Mouse (Mus musculus): Measurements from ENCODE around the gene Maff. TPM values are rescaled to one million over a fixed set of nuclear protein-coding genes. Genes with fewer than 3 reads are reported as not detected.
A peak's percentile ranks its signal among the peaks of the same experiment; 100 is the strongest.

The Maff gene
- polyA plus RNA-seq, 1 experiment from 2014 or later, result 4.7 TPM

DNA sequence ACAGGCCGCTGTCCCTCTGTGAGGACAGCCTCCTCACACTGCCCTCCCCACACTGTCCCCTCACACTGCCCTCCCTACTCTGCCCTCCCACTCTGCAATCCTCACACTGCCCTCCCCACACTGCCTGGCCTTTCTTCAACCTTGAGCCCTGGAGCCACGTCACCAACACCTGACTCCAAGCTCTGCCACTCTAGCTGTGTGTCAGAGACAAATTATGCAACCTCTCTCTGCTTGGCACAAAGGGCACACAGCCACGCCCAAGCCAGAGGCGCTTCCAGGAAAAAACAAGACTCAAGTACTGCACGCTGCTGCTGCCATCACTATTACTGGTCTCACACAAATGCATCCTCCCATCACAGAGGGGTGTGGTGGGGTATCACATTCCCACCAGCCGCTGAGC, 44.0 kb downstream of the Maff start:
- peaks cover 6% of the 10 kb centered on the region; the same call in 1 of the 2 replicates for H3K36me3 ChIP-seq
- ATAC-seq (ENCODE audit: insufficient number of reproducible peaks, low FRiP score, low TSS enrichment, low read depth), result no peak
- peaks cover 77% of the 10 kb centered on the region for H3K4me1 ChIP-seq
- H3K27me3 ChIP-seq, result no peaks in the 10 kb centered on the region
- H3K4me2 ChIP-seq, result no peak overlapping the region
- H3K4me3 ChIP-seq, result no peak overlapping the region
- H3K27ac ChIP-seq, result no peak overlapping the region
- no peaks in the 10 kb centered on the region for H3K9me3 ChIP-seq
- WGBS, result 75% methylated on average over 6 of the region's 6 CpGs
- H3K9ac ChIP-seq, result no peak overlapping the region

DNA sequence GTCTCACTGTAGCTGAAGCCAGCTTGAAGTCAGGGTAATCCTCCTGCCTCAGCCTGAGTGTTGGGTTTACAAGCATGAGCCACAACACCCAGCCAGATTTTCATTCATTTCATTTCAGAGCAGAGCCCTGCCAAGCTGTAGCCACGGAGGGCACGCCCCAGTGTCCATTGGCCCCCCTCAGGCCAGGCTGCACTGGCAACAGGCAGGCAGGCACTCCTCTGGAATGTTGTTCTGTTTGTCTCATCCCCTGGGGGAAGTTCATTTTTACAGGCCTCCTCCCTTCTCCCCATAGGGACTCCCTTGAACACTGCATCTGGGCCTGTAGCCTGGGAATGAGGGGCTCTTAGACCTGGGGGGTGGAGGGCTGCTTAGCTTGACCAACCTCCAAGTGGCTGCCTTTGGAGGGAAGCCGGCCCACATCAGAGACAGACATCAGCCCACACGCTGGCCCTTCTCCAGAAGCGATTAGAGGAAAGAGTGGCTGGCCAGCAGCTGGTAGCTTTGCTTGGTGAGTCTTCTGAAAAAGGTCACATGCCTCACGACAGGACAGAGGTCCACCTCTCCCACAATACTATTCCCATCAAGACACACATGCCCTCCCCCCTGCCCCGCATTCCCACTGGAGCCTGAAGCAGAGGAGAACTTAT, 45.1 kb downstream of the Maff start:
- ATAC-seq (ENCODE audit: insufficient number of reproducible peaks, low FRiP score, low TSS enrichment, low read depth), result peak; percentile 45; the same call in 1 of the 2 replicates
- H3K4me1 ChIP-seq, result peaks cover 81% of the 10 kb centered on the region

DNA sequence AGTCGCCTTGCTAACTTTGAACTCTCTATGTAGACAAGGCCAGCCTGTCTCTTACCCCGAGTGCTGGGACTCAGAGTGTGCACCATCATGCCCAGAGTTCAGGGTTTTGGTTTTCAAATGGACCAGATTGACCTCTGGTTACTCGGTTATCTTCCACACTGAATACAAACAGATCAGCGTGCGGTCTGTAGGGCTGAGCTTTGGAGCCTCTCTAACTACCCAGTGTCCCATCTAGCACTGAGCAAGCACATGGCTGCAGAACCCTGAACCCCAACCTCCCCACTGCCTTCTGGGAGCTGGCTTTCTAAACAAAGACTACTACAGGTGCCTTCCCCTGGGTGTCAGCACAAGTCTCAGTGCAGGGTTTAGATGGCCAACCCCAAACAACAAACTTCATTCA, 46.1 kb downstream of the Maff start:
- ATAC-seq (ENCODE audit: insufficient number of reproducible peaks, low FRiP score, low TSS enrichment, low read depth), result no peak
- Histone ChIP-seq H3K4me1 (peaks cover 81% of the 10 kb centered on the region), H3K4me2 (no peak overlapping the region), H3K27ac (0 out of 2 replicates have a peak overlapping the region, but pooled peaks have one; percentile 47), H3K27me3 (no peaks in the 10 kb centered on the region), H3K4me3 (no peak overlapping the region), H3K9me3 (no peaks in the 10 kb centered on the region), H3K9ac (no peak overlapping the region), H3K36me3 (peaks cover 13% of the 10 kb centered on the region; the same call in 1 of the 2 replicates)
- WGBS, result 88% methylated on average over 5 of the region's 5 CpGs

More for the DNA sequence above, 45.1 kb downstream of the Maff start:
- H3K36me3 ChIP-seq, result peaks cover 5% of the 10 kb centered on the region; the same call in 1 of the 2 replicates
- no peaks in the 10 kb centered on the region for H3K27me3 ChIP-seq
- no peaks in the 10 kb centered on the region for H3K9me3 ChIP-seq
- WGBS, result 27% methylated on average over 7 of the region's 7 CpGs
- peak overlapping the region; percentile 47; the same call in 1 of the 2 replicates for H3K27ac ChIP-seq
- no peak overlapping the region for H3K4me2 ChIP-seq
- no peak overlapping the region for H3K4me3 ChIP-seq
- no peak overlapping the region for H3K9ac ChIP-seq

DNA sequence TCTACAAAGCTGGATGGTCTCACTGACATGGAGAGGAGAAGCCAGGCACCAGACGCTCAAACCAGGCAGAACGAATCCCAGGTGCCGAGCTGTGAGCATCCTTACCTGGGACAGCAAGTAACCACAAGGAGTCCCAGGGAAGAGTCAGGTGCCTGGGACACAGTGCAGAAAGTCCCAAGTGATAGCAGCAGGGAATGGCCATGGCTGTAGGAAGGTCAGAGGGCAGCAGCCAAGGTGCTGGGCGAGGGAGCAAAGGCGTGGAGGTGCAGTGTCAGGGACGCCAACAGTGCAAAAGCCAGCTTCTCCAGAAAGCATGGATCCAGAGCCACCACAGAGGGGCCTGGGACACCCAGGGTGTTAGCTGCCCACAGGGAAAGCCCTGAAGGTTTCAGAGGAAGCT, 46.7 kb downstream of the Maff start:
- Histone ChIP-seq H3K9me3 (no peaks in the 10 kb centered on the region), H3K4me2 (no peak overlapping the region), H3K4me1 (peaks cover 75% of the 10 kb centered on the region), H3K4me3 (no peak overlapping the region), H3K27ac (no peak overlapping the region), H3K9ac (no peak overlapping the region), H3K36me3 (peaks cover 14% of the 10 kb centered on the region; the same call in 1 of the 2 replicates), H3K27me3 (no peaks in the 10 kb centered on the region)
- no peak for ATAC-seq (ENCODE audit: insufficient number of reproducible peaks, low FRiP score, low TSS enrichment, low read depth)
- 75% methylated on average over 6 of the region's 6 CpGs for WGBS

DNA sequence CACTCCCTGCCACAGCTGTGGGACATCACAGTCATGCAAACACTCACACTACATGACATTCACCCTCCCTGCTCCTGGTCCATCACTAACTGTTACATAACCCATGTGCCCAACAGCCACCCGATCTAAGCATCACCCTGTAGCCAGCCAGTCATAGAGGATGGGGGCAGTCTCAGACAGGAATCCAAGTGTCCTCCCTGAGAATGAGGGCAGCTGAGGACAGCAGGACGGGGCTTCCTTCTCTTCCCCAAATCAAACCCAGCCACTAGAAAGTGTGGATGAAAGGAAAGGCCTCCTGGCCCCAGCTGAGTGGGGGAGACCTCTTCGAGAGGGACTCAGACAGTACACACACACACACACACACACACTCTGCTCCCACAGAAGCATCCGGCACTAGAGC, 48.4 kb downstream of the Maff start:
- H3K36me3 ChIP-seq, result peaks cover 17% of the 10 kb centered on the region; the same call in 1 of the 2 replicates
- H3K27me3 ChIP-seq, result no peaks in the 10 kb centered on the region
- no peak for ATAC-seq (ENCODE audit: insufficient number of reproducible peaks, low FRiP score, low TSS enrichment, low read depth)
- H3K4me2 ChIP-seq, result no peak overlapping the region
- H3K4me3 ChIP-seq, result no peak overlapping the region
- 65% methylated on average over 4 of the region's 4 CpGs for WGBS
- H3K27ac ChIP-seq, result peak overlapping the region; percentile 5; the same call in 1 of the 2 replicates
- no peak overlapping the region for H3K9ac ChIP-seq
- H3K4me1 ChIP-seq, result peaks cover 67% of the 10 kb centered on the region
- no peaks in the 10 kb centered on the region for H3K9me3 ChIP-seq

DNA sequence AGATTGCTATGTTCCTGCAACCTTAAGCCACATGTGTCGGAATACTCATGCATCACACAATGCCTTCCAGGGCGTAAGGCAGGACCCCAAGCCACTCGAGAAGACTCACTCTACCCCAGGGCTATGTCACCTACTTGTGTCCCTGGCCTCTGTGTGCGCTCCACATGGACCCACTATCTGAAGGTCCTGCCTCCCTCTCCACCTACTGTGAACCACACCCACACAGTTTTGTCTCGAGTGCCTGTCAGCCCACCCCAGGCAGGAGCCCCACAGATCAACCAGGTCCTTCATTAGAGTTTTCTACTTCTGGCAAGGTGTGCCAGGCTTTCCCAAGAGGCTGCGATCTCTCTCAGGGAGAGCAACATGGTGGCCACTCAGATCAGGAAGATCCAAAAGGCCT, 48.9 kb downstream of the Maff start:
- no peak overlapping the region for H3K9ac ChIP-seq

DNA sequence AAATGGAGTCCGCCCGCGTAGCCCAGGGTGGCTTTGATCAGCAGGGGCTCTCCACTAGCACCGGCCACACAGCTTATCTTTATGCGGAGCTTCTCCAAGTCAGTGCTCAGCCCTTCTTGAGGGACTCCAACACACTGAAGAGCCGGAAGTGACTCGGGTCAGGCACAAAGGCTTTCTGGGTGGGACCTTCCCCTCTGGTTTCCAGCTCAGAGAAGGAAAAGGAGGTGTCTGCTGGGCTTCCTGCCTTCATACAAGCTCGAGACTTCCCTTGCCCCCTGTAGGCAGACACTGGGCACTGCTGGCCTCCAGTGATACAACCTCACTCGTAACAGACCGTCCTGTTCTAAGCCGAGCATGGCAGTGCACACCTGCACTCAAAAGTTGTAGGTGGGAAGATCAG, 50.3 kb downstream of the Maff start:
- H3K4me2 ChIP-seq, result no peak overlapping the region
- 81% methylated on average over 11 of the region's 11 CpGs for WGBS
- no peaks in the 10 kb centered on the region for H3K9me3 ChIP-seq
- H3K4me3 ChIP-seq, result no peak overlapping the region
- no peak overlapping the region for H3K9ac ChIP-seq
- H3K27ac ChIP-seq, result no peak overlapping the region
- H3K36me3 ChIP-seq, result 0 out of 2 replicates have a peak, but pooled peaks cover 13% of the 10 kb centered on the region
- H3K4me1 ChIP-seq, result peaks cover 68% of the 10 kb centered on the region
- no peak for ATAC-seq (ENCODE audit: insufficient number of reproducible peaks, low FRiP score, low TSS enrichment, low read depth)
- no peaks in the 10 kb centered on the region for H3K27me3 ChIP-seq

More for the DNA sequence above, 48.9 kb downstream of the Maff start:
- Histone ChIP-seq H3K4me3 (no peak overlapping the region), H3K27me3 (no peaks in the 10 kb centered on the region), H3K36me3 (peaks cover 17% of the 10 kb centered on the region; the same call in 1 of the 2 replicates), H3K9me3 (no peaks in the 10 kb centered on the region), H3K4me1 (peaks cover 67% of the 10 kb centered on the region), H3K27ac (peak overlapping the region; percentile 5; the same call in 1 of the 2 replicates), H3K4me2 (no peak overlapping the region)
- ATAC-seq (ENCODE audit: insufficient number of reproducible peaks, low FRiP score, low TSS enrichment, low read depth), result no peak
- WGBS, result 68% methylated on average over 6 of the region's 6 CpGs

DNA sequence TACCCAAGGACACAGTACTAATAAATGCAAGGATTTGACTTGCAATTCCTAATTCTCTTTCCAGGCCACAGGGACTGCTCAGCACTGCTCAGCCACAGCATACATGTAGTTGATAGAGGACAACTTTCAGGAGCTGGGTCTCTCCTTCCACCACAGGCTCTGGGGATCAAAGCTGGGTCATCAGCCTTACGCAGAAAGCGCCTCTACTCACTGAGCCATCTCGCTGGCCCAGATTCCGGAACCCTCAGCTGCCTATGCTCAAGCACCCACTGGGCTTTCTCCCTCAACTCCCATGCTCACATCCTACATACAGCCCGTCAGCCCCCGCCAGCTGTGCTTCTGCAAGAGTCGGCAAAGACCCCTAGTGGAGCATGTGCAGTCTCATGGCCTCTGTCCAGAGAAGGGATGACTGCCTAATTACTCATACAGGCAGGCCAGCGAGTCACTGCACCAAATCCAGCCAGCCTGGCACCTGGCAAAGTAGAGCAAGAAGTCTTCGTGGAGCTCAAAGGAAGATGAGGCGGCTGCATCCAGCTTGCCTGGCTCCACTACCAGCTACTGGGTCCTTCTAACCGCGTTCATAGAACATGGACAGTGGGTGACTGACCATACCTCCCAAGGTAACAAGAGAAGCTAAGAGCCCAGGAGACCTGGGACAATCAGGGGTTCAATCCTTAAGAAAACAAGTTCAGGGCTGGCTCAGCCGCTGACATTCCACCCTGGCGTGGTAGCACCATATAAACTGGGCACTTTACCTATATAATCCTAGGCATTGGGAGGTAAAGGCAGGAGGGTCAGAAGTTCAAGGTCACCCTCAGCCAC, 53.0 kb downstream of the Maff start:
- no peak for ATAC-seq (ENCODE audit: insufficient number of reproducible peaks, low FRiP score, low TSS enrichment, low read depth)
- no peak overlapping the region for H3K4me2 ChIP-seq
- H3K4me1 ChIP-seq, result peaks cover 60% of the 10 kb centered on the region
- H3K4me3 ChIP-seq, result no peak overlapping the region
- H3K27ac ChIP-seq, result peak overlapping the region; percentile 27; the same call in 1 of the 2 replicates
- H3K36me3 ChIP-seq, result 0 out of 2 replicates have a peak, but pooled peaks cover 13% of the 10 kb centered on the region
- H3K9ac ChIP-seq, result no peak overlapping the region
- no peaks in the 10 kb centered on the region for H3K9me3 ChIP-seq
- no peaks in the 10 kb centered on the region for H3K27me3 ChIP-seq
- 68% methylated on average over 14 of the region's 14 CpGs for WGBS

DNA sequence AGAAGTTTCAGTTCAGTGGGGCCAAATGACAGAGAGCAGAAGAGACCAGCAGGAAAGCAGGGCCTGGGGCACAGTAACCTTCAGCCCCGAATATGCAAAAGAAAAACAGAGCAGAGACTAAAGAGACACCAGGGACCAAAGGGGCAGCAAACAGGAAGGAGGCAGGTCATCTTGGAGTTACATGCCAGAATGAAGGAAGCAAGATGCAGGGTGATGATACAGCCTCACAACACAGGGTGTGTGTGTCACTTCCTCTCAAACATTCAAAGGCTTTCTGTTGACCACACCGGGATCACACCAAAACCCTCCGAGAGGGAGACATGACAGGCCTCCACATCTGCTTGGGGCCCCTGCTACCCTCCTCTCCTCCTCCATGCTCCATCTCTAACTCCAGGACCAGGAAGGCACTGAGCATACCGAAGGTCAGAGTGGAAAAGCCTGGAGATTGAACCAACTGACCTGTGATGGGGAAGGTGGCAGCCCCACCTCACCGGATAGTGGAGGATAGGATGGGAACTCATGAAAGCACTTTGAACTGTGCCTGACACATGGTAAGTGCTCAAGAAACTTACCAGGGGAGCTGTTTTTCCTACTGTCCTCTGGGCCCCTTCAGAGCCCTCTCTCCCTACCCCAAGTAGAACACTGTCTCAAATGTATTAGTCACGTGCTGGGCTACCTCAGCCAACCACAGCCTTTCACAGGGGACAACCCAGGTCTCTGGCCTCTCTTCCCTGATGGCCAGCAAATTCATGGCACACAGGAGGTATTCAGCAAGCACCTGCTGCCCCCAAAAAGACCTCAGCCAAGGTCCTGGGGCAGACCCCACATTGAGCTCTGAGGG, 53.9 kb downstream of the Maff start:
- H3K27me3 ChIP-seq, result no peaks in the 10 kb centered on the region
- no peaks in the 10 kb centered on the region for H3K9me3 ChIP-seq
- H3K36me3 ChIP-seq, result 0 out of 2 replicates have a peak, but pooled peaks cover 13% of the 10 kb centered on the region
- 71% methylated on average over 6 of the region's 6 CpGs for WGBS
- peak overlapping the region; percentile 62 for H3K27ac ChIP-seq
- no peak overlapping the region for H3K4me3 ChIP-seq
- H3K4me2 ChIP-seq, result peak overlapping the region; percentile 25; the same call in 1 of the 2 replicates
- ATAC-seq (ENCODE audit: insufficient number of reproducible peaks, low FRiP score, low TSS enrichment, low read depth), result no peak
- no peak overlapping the region for H3K9ac ChIP-seq
- peaks cover 52% of the 10 kb centered on the region for H3K4me1 ChIP-seq

DNA sequence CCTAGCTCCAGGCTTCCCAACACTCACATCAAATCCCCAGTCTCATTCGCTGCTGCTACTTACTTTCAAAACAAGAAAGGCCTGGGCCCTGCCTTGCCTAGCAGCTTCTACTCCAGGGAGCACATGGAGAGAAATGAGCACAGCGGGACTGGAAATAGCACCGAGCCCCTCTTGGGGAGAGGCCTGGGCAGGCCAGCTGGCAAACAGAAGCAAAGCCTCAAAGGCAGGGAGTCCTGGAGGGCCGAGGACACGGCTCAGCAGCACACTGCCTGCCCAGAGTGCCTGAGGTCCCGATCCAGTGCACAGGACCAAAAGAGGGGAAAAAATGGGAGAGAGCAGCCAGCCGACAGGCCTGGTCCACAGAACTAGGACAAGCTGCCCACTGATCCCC, 54.5 kb downstream of the Maff start:
- no peak for ATAC-seq (ENCODE audit: insufficient number of reproducible peaks, low FRiP score, low TSS enrichment, low read depth)
- no peaks in the 10 kb centered on the region for H3K27me3 ChIP-seq
- H3K4me1 ChIP-seq, result peaks cover 47% of the 10 kb centered on the region
- WGBS, result 48% methylated on average over 7 of the region's 7 CpGs
- H3K9me3 ChIP-seq, result no peaks in the 10 kb centered on the region
- H3K4me2 ChIP-seq, result peak overlapping the region; percentile 25; the same call in 1 of the 2 replicates
- H3K27ac ChIP-seq, result peak overlapping the region; percentile 62
- H3K4me3 ChIP-seq, result peak overlapping the region; percentile 12; the same call in 1 of the 2 replicates
- H3K36me3 ChIP-seq, result 0 out of 2 replicates have a peak, but pooled peaks cover 13% of the 10 kb centered on the region
- 0 out of 2 replicates have a peak overlapping the region, but pooled peaks have one; percentile 29 for H3K9ac ChIP-seq

DNA sequence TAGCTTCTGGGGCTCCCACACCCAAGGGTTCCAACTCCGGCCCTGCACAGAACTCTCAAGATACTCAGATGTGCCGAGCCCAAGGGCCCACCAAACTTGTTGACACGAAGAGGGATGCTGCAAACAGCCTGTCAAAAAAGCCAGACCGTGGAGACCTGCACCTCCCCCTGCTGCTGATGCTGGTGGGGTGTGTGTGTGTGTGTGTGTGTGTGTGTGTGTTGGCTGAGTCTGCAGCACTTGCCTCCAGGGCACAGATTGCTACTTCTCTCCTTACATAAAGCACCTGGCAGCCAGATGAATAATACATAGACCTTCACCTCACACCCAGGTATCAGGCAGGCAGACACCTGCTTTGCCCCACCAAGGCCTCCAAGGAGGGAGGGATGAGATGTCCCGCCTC, 55.8 kb downstream of the Maff start:
- Histone ChIP-seq H3K4me2 (peak overlapping the region; percentile 79), H3K36me3 (0 out of 2 replicates have a peak, but pooled peaks cover 8% of the 10 kb centered on the region), H3K27ac (peak overlapping the region; percentile 88), H3K4me3 (peak overlapping the region; percentile 92), H3K27me3 (no peaks in the 10 kb centered on the region), H3K9ac (peak overlapping the region; percentile 79), H3K4me1 (peaks cover 47% of the 10 kb centered on the region), H3K9me3 (no peaks in the 10 kb centered on the region)
- ATAC-seq (ENCODE audit: insufficient number of reproducible peaks, low FRiP score, low TSS enrichment, low read depth), result no peak
- 11% methylated on average over 5 of the region's 5 CpGs for WGBS

All from limb, embryonic 15.5 days (tissue).